ENCODE assay signal across 9 mouse cellular contexts in genomic region chr2:19064560-19065362, GRCm38 (mm10).
A peak's percentile ranks its signal among the peaks of the same experiment; 100 is the strongest.
DNase-seq lines count a peak whose midpoint lies in the region; ATAC-seq and TF ChIP-seq lines count a peak whose summit lies in the region.
"Had no signal": no experiment of that assay in that cellular context is flagged by ENCODE, and none has a peak within 500 bp of the region (broad histone marks: within the 10 kb centered on the region; RNA-seq: fewer than 3 reads in every experiment).

No protein-coding gene starts in this region.

- no peak overlapping the region for H3K9ac ChIP-seq in stomach, postnatal 0 days (ENCODE audit: low read length)
- H3K9ac ChIP-seq: embryonic facial prominence, embryonic 12.5 days had no signal

- no peak for TF ChIP-seq EP300 in stomach, postnatal 0 days (optimal IDR thresholded peaks at IDR 0.05)

- 0 out of 2 replicates have a peak overlapping the region, but pooled peaks have one; percentile 4 for H3K4me2 ChIP-seq in stomach, postnatal 0 days (replicated peaks; ENCODE audit: low read depth)
- H3K4me2 ChIP-seq: embryonic facial prominence, embryonic 12.5 days had no signal

- no peak overlapping the region for H3K4me3 ChIP-seq in stomach, postnatal 0 days (ENCODE audit: low read depth, low read length)
- H3K4me3 ChIP-seq: embryonic facial prominence, embryonic 12.5 days had no signal

- H3K36me3 ChIP-seq in stomach, postnatal 0 days (ENCODE audit: control insufficient read depth, insufficient read depth, low read length) = no peaks in the 10 kb centered on the region
- H3K36me3 ChIP-seq: embryonic facial prominence, embryonic 12.5 days had no signal

- DNase-seq in cerebellum, postnatal 10 days = peak; percentile 24 to 42
- DNase-seq in cerebellum, adult 11 months = no peak
- DNase-seq in urinary bladder, postnatal 14 days (ENCODE audit: low spot score) = peak; percentile 9
- DNase-seq in urinary bladder, adult 2 months (ENCODE audit: low spot score) = no peak
- peak; percentile 36 to 56 for DNase-seq in kidney, postnatal 4 days
- DNase-seq in stomach, postnatal 0 days (ENCODE audit: low spot score) = no peak
- no peak for DNase-seq in yolk sac, embryonic 10.5 days (ENCODE audit: low spot score)
- no peak for DNase-seq in right cerebral cortex, postnatal 36 days (ENCODE audit: low spot score in 2 of 2)

- ATAC-seq in stomach, postnatal 0 days (ENCODE audit: low FRiP score, low TSS enrichment) = no peak

- no peak for TF ChIP-seq CTCF in stomach, postnatal 0 days (IDR thresholded peaks at IDR 0.05; ENCODE audit: low read depth)

- H3K27ac ChIP-seq in stomach, postnatal 0 days (replicated peaks) = no peak overlapping the region
- H3K27ac ChIP-seq: embryonic facial prominence, embryonic 12.5 days had no signal

- H3K4me1 ChIP-seq in stomach, postnatal 0 days (replicated peaks; ENCODE audit: control insufficient read depth, insufficient read depth) = no peaks in the 10 kb centered on the region; the same call in 1 of the 2 replicates
- H3K4me1 ChIP-seq: embryonic facial prominence, embryonic 12.5 days had no signal

- H3K27me3 ChIP-seq in stomach, postnatal 0 days (ENCODE audit: control insufficient read depth, insufficient read depth, low read length) = no peaks in the 10 kb centered on the region
- H3K27me3 ChIP-seq: embryonic facial prominence, embryonic 12.5 days had no signal

- WGBS in stomach, postnatal 0 days = 21% methylated on average over 9 of the region's 9 CpGs

- no peaks in the 10 kb centered on the region for H3K9me3 ChIP-seq in stomach, postnatal 0 days (ENCODE audit: control insufficient read depth, low read length)
- H3K9me3 ChIP-seq: embryonic facial prominence, embryonic 12.5 days had no signal

Comparison
In these comparisons a context has a peak if more than half of its experiments do, and no peak if none do; other contexts are left out.
1. DNase-seq: peak in cerebellum, postnatal 10 days (2 of 2), urinary bladder, postnatal 14 days (single experiment) and kidney, postnatal 4 days (2 of 2); none in cerebellum, adult 11 months (single experiment), urinary bladder, adult 2 months (single experiment), stomach, postnatal 0 days (single experiment), yolk sac, embryonic 10.5 days (single experiment) and right cerebral cortex, postnatal 36 days (0 of 2).